Mouse (Mus musculus) cerebellum, adult (tissue): ENCODE measurements at regions not wholly inside any gene's neighbourhood (a gene's known extent, or its start where the extent isn't known, plus 50 kb on each side); places are given as distances from the start of the nearest gene placed in this dataset.
A peak's percentile ranks its signal among the peaks of the same experiment; 100 is the strongest.
"Not testable (repeated sequence)": the region's sequence is repeated elsewhere in the genome, so short reads cannot be mapped to it uniquely, and the experiment has no call there.

Experiments used
- ATAC-seq: cut with Nextera tagmentation; 2 replicates; pipeline ENCODE4 v1.9.2; 2017; ENCODE audit warnings: mild to moderate bottlenecking, moderate library complexity, mixed read lengths; ENCODE audit not compliant: insufficient number of reproducible peaks, low FRiP score, low TSS enrichment

GRCm38 (mm10) chr13:50092537-50092936 lies 157.6 kb downstream of the Gm906 start:
- ATAC-seq = no peak

- ATAC-seq = no peak
Observed at GRCm38 (mm10) chr13:50064841-50065240, 185.3 kb downstream of the Gm906 start.

GRCm38 (mm10) chr13:50064365-50064764 lies 185.7 kb downstream of the Gm906 start:
- not testable (repeated sequence) for ATAC-seq

- not testable (repeated sequence) for ATAC-seq
Observed at GRCm38 (mm10) chr13:50059676-50060075, 190.4 kb downstream of the Gm906 start.

- not testable (repeated sequence) for ATAC-seq
Observed at GRCm38 (mm10) chr13:50059054-50059453, 191.1 kb downstream of the Gm906 start.

GRCm38 (mm10) chr13:50051746-50052145 lies 198.4 kb downstream of the Gm906 start:
- ATAC-seq = not testable (repeated sequence)

GRCm38 (mm10) chr13:50051110-50051509 lies 199.0 kb downstream of the Gm906 start:
- ATAC-seq = not testable (repeated sequence)

GRCm38 (mm10) chr13:50031757-50032156 lies 218.4 kb downstream of the Gm906 start:
- no peak for ATAC-seq

- ATAC-seq = not testable (repeated sequence)
Observed at GRCm38 (mm10) chr13:50007730-50008129, 208.9 kb upstream of the Gm30302 start.

- not testable (repeated sequence) for ATAC-seq
Observed at GRCm38 (mm10) chr13:49966072-49966471, 167.3 kb upstream of the Gm30302 start.

GRCm38 (mm10) chr13:49957993-49958681 lies 159.3 kb upstream of the Gm30302 start:
- peak; percentile 63 for ATAC-seq

GRCm38 (mm10) chr13:49915781-49916180 lies 117.0 kb upstream of the Gm30302 start:
- no peak for ATAC-seq
